Mouse (Mus musculus) stomach, adult 2 months (tissue): ENCODE measurements around the gene Olfr1248. TPM values are rescaled to one million over a fixed set of nuclear protein-coding genes. Genes with fewer than 3 reads are reported as not detected.

Source experiments
- polyA plus RNA-seq: library from polyadenylated mRNA; depleted of rRNA; stranded (reverse); fragments of >200 nt; gene quantifications from 2 replicates; pipeline ENCODE4 v1.2.3, GENCODE M21; 2012; rRNA removed

Olfr1248 gene
- not detected in 2 replicates for polyA plus RNA-seq

DNA sequence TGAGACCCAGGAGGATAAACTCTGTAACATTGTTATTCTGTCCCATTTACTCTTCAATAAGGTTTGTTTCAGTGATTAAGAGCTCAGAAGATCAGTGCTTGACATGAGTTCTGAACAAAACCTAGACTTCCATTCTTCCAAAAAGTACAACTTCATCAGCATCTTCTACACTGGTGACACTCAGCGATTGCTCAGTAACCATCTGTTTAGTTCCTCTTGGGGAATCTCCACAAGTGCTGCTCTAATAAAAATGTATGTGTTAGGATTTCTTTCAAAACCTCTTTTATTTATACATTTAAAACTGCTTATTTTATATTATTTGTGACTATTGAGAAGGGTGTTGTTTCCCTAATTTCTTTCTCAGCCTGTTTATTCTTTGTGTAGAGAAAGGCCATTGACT, at the start of gene Olfr1248:
Olfr1248 (minus strand) TSS at position 101 of the 400 bp plus-strand sequence.

DNA sequence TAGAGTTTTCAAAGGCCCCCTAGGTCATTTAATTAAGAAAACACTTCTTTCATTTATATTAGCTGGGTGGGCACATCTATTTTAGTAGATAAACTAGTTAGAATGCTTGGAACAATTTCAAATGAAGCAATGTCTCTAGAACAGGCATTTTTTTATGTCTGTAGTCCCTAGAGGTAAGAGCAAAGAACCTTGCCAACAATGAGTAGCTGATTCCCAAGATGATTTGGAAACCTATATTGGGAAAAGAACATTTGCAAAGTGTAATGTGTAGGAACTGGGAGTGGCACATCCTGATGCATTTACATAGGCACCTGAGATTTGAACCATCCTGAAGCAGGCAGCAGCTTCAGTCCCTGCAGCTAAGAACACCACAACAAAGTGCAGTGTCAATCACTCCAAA, 43.3 kb upstream of the Olfr1248 start, which contains the start of gene Olfr1250:
Olfr1250 (minus strand) TSS at position 101 of the 400 bp plus-strand sequence.

DNA sequence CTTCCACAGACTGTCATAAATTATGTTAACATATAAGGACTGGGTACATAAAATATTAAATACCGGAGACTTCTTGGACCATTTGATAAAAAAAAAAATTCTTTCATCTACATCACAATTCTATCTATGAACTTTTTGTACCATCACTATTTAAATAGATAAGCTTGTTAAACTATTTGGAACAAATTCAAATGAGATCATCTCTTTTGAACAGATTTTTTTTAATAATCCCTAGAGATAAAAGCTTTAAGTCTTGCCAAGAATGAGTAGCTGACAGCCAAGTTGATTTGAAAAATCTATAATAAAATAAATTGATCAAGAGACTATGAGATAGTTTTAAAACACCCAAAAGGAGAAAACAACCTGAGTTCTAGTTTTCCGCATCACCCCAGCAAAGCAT, 16.8 kb upstream of the Olfr1248 start, which contains the start of gene Olfr1249:
Olfr1249 (minus strand) TSS at position 101 of the 400 bp plus-strand sequence.

DNA sequence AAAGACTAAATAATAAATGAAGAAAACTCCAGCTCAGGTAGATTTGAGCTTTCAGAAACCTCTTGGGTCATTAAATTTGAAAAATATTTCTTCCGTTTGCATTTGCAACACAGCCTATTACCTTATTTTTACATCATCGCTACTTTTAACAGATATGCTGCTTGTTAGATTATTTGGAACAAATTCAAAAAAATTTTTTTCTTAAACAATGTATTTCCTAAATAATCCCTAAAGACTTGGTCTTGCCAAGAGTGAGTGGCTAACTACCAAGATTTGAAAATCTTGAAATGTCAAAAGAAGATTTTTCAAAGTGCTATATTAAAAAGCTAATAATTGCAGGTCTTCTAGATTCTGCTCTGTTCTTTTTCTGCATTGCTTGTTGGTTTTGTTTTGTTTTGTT, 4.0 kb downstream of the Olfr1248 start, which contains the start of gene Olfr1247:
Olfr1247 (minus strand) TSS at position 101 of the 400 bp plus-strand sequence.

DNA sequence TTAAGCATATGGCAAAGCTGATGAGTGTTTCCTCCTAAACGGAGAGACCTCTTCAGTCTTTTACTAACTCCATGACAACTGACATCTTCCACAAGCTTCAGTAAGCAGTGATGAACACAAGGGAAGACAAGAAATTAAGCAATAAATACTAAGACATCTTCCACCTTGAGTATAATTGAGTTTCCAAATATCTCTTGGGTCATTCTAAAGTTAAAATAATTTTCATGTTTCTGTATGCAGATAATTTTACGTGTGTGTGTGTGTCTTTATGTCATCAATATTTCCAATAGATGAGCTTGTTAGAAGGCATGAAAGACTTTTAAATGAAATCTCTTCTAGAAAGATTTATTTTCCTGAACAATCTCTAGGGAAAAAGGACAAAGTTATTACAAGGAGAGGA, 25.0 kb downstream of the Olfr1248 start, which contains the start of gene Olfr1246:
Olfr1246 (minus strand) TSS at position 101 of the 400 bp plus-strand sequence.

DNA sequence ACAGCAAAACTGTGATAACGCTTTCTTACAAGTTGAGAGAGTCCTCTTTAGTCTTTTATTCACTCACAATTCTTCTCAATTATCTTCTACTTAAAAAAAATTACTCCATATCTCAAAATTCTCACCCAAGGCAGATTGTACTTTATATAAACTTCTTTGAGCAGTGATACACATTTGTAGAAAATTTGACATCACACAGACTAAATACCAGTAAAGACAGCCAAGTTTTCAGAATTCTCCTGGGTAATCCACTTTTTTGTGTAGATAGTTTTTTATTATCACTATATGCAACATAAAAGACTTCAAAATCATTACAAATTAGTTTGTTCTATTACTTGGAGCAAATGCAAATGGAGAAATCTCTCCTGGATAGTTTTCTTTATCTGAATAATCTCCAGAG, 39.7 kb downstream of the Olfr1248 start, which contains the start of gene Olfr1245:
Olfr1245 (minus strand) TSS at position 101 of the 400 bp plus-strand sequence.

Other genes starting within 250 kb of the Olfr1248 start
- gene Olfr1238, start 208.6 kb downstream of the Olfr1248 start, polyA plus RNA-seq: not detected in 2 replicates
- not detected in 2 replicates for gene Olfr1239, start 197.8 kb downstream of the Olfr1248 start, polyA plus RNA-seq
- not detected in 2 replicates for gene Olfr1240, start 175.2 kb downstream of the Olfr1248 start, polyA plus RNA-seq
- not detected in 2 replicates for gene Olfr1241, start 131.1 kb downstream of the Olfr1248 start, polyA plus RNA-seq
- gene Olfr1242, start 119.9 kb downstream of the Olfr1248 start, polyA plus RNA-seq: not detected in 2 replicates
- gene Olfr1243, start 86.8 kb downstream of the Olfr1248 start, polyA plus RNA-seq: not detected in 2 replicates
- not detected in 2 replicates for gene Olfr1245, start 39.8 kb downstream of the Olfr1248 start, polyA plus RNA-seq
- not detected in 2 replicates for gene Olfr1246, start 25.1 kb downstream of the Olfr1248 start, polyA plus RNA-seq
- not detected in 2 replicates for gene Olfr1247, start 4.1 kb downstream of the Olfr1248 start, polyA plus RNA-seq
- gene Olfr1249, start 16.7 kb upstream of the Olfr1248 start, polyA plus RNA-seq: not detected in 2 replicates
- gene Olfr1250, start 43.2 kb upstream of the Olfr1248 start, polyA plus RNA-seq: not detected in 2 replicates
- not detected in 2 replicates for gene Olfr1251, start 53.7 kb upstream of the Olfr1248 start, polyA plus RNA-seq
- not detected in 2 replicates for gene Olfr1252, start 106.8 kb upstream of the Olfr1248 start, polyA plus RNA-seq
- not detected in 2 replicates for gene Olfr1253, start 138.8 kb upstream of the Olfr1248 start, polyA plus RNA-seq
- gene Olfr1254, start 175.4 kb upstream of the Olfr1248 start, polyA plus RNA-seq: not detected in 2 replicates
- gene Olfr1255, start 193.8 kb upstream of the Olfr1248 start, polyA plus RNA-seq: not detected in 2 replicates
- not detected in 2 replicates for gene Olfr1256, start 223.3 kb upstream of the Olfr1248 start, polyA plus RNA-seq
- not detected in 2 replicates for gene Olfr48, start 230.0 kb upstream of the Olfr1248 start, polyA plus RNA-seq